Mouse (Mus musculus) spleen, adult 2 months (tissue): ENCODE results near the gene Grid1.

Source experiments
- CTCF ChIP-seq: fragments of 200-500 bp; IDR thresholded peaks from 2 replicates; pipeline ENCODE4 v1.5.1; 2011; ENCODE audit warnings: mild to moderate bottlenecking, inconsistent platforms; ENCODE audit not compliant: insufficient read depth, insufficient read length, insufficient replicate concordance; ENCODE audit errors: extremely low read depth
- POLR2A ChIP-seq: fragments of 200-500 bp; IDR thresholded peaks from 2 replicates; pipeline ENCODE4 v1.6.1; 2011; ENCODE audit warnings: low read depth, low read length, inconsistent platforms

GRCm38 (mm10) chr14:35227581-35227980 is 407.7 kb downstream of the Grid1 start:
- no peak for TF ChIP-seq CTCF
- no peak for TF ChIP-seq POLR2A
